Mouse (Mus musculus) ES-Bruce4 (cell line): Measurements from ENCODE around the gene Tenm2.

Experiments used
- CTCF ChIP-seq: IDR thresholded peaks from one replicate; pipeline ENCODE4 v1.8.1; 2011; ENCODE audit warnings: low read depth, low read length
- POLR2A ChIP-seq: IDR thresholded peaks from one replicate; pipeline ENCODE4 v1.8.1; 2011; ENCODE audit warnings: low read length; ENCODE audit not compliant: insufficient read depth

GRCm38 (mm10) chr11:36305348-36305950, 930.3 kb downstream of the Tenm2 start:
- no peak for TF ChIP-seq CTCF
- no peak for TF ChIP-seq POLR2A
